Mouse (Mus musculus): ENCODE results near the gene Mthfr. TPM values are rescaled to one million over a fixed set of nuclear protein-coding genes. Genes with fewer than 3 reads are reported as not detected.

Mthfr gene
- total and polyA plus RNA-seq, 2 experiments: 4.1 to 11.8 TPM

DNA sequence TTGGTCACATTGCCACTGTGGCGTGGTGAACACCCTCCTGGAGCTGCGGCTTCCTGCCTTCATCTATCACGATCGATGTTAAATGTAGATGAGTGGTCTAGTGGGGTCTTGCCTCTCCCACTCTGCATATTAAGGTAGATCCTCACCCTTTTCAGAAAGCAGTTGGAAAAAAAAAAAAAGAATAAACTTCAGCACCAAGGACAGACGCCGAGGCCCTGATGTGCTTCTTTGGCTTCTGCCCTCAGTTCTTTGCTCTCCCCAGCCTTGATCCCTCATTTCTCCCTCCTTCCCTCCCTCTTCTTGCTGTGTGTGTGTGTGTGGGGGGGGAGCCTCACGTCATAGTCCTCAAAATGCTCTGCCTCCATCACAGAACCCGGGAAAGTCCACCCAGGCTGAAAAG, 37.0 kb upstream of the Mthfr start:
- Histone ChIP-seq H3K27ac (replicated peaks; ENCODE audit: insufficient read depth, low read depth, low read length) (no peak overlapping the region), H3K27me3 (ENCODE audit: control insufficient read depth, insufficient read depth, low read length) (no peaks in the 10 kb centered on the region), H3K4me1 (ENCODE audit: control insufficient read depth, insufficient read depth, low read length) (no peaks in the 10 kb centered on the region), H3K9ac (ENCODE audit: low read depth, low read length) (no peak overlapping the region), H3K36me3 (ENCODE audit: control insufficient read depth, insufficient read depth, low read length) (peaks cover 7% of the 10 kb centered on the region; the same call in 1 of the 2 replicates), H3K4me3 (ENCODE audit: insufficient read depth, low read depth, low read length) (no peak overlapping the region), H3K79me2 (ENCODE audit: control insufficient read depth, insufficient read depth, low read length) (no peaks in the 10 kb centered on the region)
- WGBS: 44% methylated on average over 8 of the region's 8 CpGs
- TF ChIP-seq POLR2A (IDR thresholded peaks at IDR 0.05; ENCODE audit: extremely low read depth, insufficient read depth, low read length) (no peak), CTCF (IDR thresholded peaks at IDR 0.05; ENCODE audit: low read depth, low read length) (no peak)
- DNase-seq (ENCODE audit: extremely low read depth, low read depth, low spot score): no peak

DNA sequence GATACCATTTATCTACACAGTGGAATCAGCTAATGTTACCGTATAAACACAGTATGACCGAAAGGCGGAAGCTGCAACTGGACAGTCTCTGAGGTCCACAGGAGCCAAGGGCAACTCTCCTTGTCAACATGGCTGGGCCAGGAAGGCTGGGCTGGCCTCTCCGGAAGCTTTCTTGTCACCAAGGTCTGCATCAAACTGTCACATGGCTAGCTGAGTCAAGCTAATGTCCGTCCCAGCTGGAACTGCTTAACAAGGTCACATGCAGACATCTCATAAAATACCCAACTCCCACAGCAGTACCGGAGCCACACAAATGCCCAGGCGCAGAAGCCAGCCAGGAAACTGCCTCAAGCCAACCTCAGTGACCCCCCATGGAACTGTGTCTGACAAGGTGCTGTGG, 34.5 kb upstream of the Mthfr start:
- no peaks in the 10 kb centered on the region for H3K27me3 ChIP-seq (ENCODE audit: control insufficient read depth, insufficient read depth, low read length)
- H3K4me3 ChIP-seq (ENCODE audit: insufficient read depth, low read depth, low read length): no peak overlapping the region
- no peak overlapping the region for H3K27ac ChIP-seq (replicated peaks; ENCODE audit: insufficient read depth, low read depth, low read length)
- H3K79me2 ChIP-seq (ENCODE audit: control insufficient read depth, insufficient read depth, low read length): no peaks in the 10 kb centered on the region
- H3K36me3 ChIP-seq (ENCODE audit: control insufficient read depth, insufficient read depth, low read length): peaks cover 12% of the 10 kb centered on the region; the same call in 1 of the 2 replicates
- no peak overlapping the region for H3K9ac ChIP-seq (ENCODE audit: low read depth, low read length)
- 89% methylated on average over 7 of the region's 7 CpGs for WGBS
- H3K4me1 ChIP-seq (ENCODE audit: control insufficient read depth, insufficient read depth, low read length): no peaks in the 10 kb centered on the region
- DNase-seq (ENCODE audit: extremely low read depth, low read depth, low spot score): no peak
- TF ChIP-seq CTCF (IDR thresholded peaks at IDR 0.05; ENCODE audit: low read depth, low read length): no peak
- TF ChIP-seq POLR2A (IDR thresholded peaks at IDR 0.05; ENCODE audit: extremely low read depth, insufficient read depth, low read length): no peak

DNA sequence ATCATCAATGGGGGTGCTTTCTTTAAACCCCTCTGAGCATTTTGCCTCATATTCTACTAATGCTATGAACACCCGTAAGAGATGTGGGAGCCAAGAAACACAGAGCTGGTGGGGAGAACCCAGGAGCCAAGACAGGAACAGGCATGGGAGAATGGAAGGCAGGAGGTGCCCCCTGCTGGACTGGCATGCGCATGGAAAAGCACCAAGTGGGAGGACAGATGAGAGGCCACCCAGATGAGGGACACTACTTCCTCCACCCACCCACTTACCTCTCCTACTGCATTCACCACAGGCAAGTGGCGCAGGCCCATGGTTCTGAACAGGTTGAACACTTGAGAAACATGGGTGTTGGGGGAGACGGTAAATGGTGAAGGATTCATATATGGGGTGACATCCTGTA, 30.5 kb upstream of the Mthfr start:
- 91% methylated on average over 4 of the region's 4 CpGs for WGBS
- Histone ChIP-seq H3K27me3 (ENCODE audit: control insufficient read depth, insufficient read depth, low read length) (no peaks in the 10 kb centered on the region), H3K27ac (replicated peaks; ENCODE audit: insufficient read depth, low read depth, low read length) (no peak overlapping the region), H3K79me2 (ENCODE audit: control insufficient read depth, insufficient read depth, low read length) (no peaks in the 10 kb centered on the region), H3K36me3 (ENCODE audit: control insufficient read depth, insufficient read depth, low read length) (peaks cover 15% of the 10 kb centered on the region; the same call in 1 of the 2 replicates), H3K4me3 (ENCODE audit: insufficient read depth, low read depth, low read length) (no peak overlapping the region), H3K4me1 (ENCODE audit: control insufficient read depth, insufficient read depth, low read length) (no peaks in the 10 kb centered on the region), H3K9ac (ENCODE audit: low read depth, low read length) (no peak overlapping the region)
- peak; percentile 75 for TF ChIP-seq CTCF (IDR thresholded peaks at IDR 0.05; ENCODE audit: low read depth, low read length)
- no peak for TF ChIP-seq POLR2A (IDR thresholded peaks at IDR 0.05; ENCODE audit: extremely low read depth, insufficient read depth, low read length)
- DNase-seq (ENCODE audit: extremely low read depth, low read depth, low spot score): no peak

DNA sequence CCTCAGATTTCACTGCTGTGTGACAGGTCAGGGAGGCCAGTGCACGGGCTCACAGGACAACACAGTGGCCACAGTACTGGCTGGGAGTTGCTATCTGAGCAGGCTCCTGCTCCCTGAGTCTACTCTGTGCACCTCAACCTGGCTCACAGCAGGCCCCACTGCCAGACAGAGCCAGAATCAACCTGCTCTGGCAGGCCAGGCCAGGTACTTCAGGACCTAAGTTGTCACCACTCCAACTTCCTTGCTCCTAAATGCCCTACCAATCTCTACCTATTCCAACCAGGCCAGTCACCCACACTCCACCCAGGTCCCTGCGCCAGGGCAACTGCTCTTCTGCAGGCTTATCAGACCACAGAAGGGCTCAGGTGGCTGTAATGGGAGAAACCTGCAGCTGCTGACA, 29.2 kb upstream of the Mthfr start:
- Histone ChIP-seq H3K4me1 (ENCODE audit: control insufficient read depth, insufficient read depth, low read length) (no peaks in the 10 kb centered on the region), H3K27ac (replicated peaks; ENCODE audit: insufficient read depth, low read depth, low read length) (no peak overlapping the region), H3K9ac (ENCODE audit: low read depth, low read length) (no peak overlapping the region), H3K4me3 (ENCODE audit: insufficient read depth, low read depth, low read length) (no peak overlapping the region), H3K79me2 (ENCODE audit: control insufficient read depth, insufficient read depth, low read length) (no peaks in the 10 kb centered on the region), H3K27me3 (ENCODE audit: control insufficient read depth, insufficient read depth, low read length) (no peaks in the 10 kb centered on the region), H3K36me3 (ENCODE audit: control insufficient read depth, insufficient read depth, low read length) (peaks cover 15% of the 10 kb centered on the region; the same call in 1 of the 2 replicates)
- TF ChIP-seq POLR2A (IDR thresholded peaks at IDR 0.05; ENCODE audit: extremely low read depth, insufficient read depth, low read length): no peak
- no peak for TF ChIP-seq CTCF (IDR thresholded peaks at IDR 0.05; ENCODE audit: low read depth, low read length)
- DNase-seq (ENCODE audit: extremely low read depth, low read depth, low spot score): no peak
- WGBS: 93% methylated on average over 2 of the region's 2 CpGs

DNA sequence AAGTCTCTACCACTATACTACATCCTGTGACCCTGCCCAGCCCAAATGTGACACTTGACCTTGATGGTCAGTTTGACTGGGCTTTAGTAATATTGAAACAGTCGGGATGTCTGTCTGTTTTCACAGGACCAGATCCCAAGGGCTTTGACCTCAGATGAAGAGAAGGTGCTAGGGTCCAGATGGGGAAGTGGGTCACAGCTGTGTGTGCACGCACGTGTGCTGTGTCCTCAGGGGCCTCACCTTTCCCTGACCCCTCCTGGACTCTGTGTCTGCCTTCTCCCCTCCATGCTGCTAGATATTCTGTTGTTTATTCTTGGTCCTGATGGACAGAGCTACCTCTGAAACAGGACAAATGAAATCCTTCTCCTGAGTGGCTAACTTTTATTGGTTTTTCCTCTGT, 27.5 kb upstream of the Mthfr start:
- H3K36me3 ChIP-seq (ENCODE audit: control insufficient read depth, insufficient read depth, low read length): peaks cover 13% of the 10 kb centered on the region; the same call in 1 of the 2 replicates
- H3K4me1 ChIP-seq (ENCODE audit: control insufficient read depth, insufficient read depth, low read length): no peaks in the 10 kb centered on the region
- 62% methylated on average over 3 of the region's 3 CpGs for WGBS
- no peak overlapping the region for H3K9ac ChIP-seq (ENCODE audit: low read depth, low read length)
- no peak overlapping the region for H3K4me3 ChIP-seq (ENCODE audit: insufficient read depth, low read depth, low read length)
- TF ChIP-seq POLR2A (IDR thresholded peaks at IDR 0.05; ENCODE audit: extremely low read depth, insufficient read depth, low read length): no peak
- no peak for TF ChIP-seq CTCF (IDR thresholded peaks at IDR 0.05; ENCODE audit: low read depth, low read length)
- no peaks in the 10 kb centered on the region for H3K79me2 ChIP-seq (ENCODE audit: control insufficient read depth, insufficient read depth, low read length)
- H3K27ac ChIP-seq (replicated peaks; ENCODE audit: insufficient read depth, low read depth, low read length): no peak overlapping the region
- no peaks in the 10 kb centered on the region for H3K27me3 ChIP-seq (ENCODE audit: control insufficient read depth, insufficient read depth, low read length)
- DNase-seq (ENCODE audit: extremely low read depth, low read depth, low spot score): no peak

DNA sequence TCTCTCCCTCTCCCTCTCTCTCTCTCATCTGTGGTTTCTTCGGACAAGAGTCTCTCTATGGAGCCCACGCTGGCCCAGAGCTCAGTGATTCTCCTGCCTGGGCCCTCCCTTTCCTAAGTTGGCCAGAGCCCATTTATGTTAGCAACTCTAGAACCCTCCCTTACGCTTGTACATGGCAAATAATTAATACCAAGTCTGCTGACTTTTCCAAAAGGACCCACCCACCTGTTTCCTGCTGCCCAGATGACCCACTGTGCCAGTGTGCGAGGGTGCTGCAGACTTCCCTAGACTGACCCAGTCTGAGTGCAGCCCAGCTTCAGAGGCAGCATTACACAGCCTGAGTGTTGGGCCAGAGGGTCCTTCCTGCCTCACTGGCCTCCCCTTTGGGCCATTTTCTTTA, 26.7 kb upstream of the Mthfr start:
- 88% methylated on average over 4 of the region's 4 CpGs for WGBS
- Histone ChIP-seq H3K9ac (ENCODE audit: low read depth, low read length) (no peak overlapping the region), H3K4me1 (ENCODE audit: control insufficient read depth, insufficient read depth, low read length) (no peaks in the 10 kb centered on the region), H3K27me3 (ENCODE audit: control insufficient read depth, insufficient read depth, low read length) (no peaks in the 10 kb centered on the region), H3K4me3 (ENCODE audit: insufficient read depth, low read depth, low read length) (no peak overlapping the region), H3K36me3 (ENCODE audit: control insufficient read depth, insufficient read depth, low read length) (peaks cover 6% of the 10 kb centered on the region; the same call in 1 of the 2 replicates), H3K27ac (replicated peaks; ENCODE audit: insufficient read depth, low read depth, low read length) (no peak overlapping the region), H3K79me2 (ENCODE audit: control insufficient read depth, insufficient read depth, low read length) (no peaks in the 10 kb centered on the region)
- no peak for DNase-seq (ENCODE audit: extremely low read depth, low read depth, low spot score)
- TF ChIP-seq POLR2A (IDR thresholded peaks at IDR 0.05; ENCODE audit: extremely low read depth, insufficient read depth, low read length) (no peak), CTCF (IDR thresholded peaks at IDR 0.05; ENCODE audit: low read depth, low read length) (no peak)
